Mouse (Mus musculus): ENCODE data around the gene Usf2.

The Usf2 gene

GRCm38 (mm10) chr7:30956756-30957366 lies at the start of gene Usf2:
Gene Usf2 (minus strand): TSS chr7:30956803.
- peak; percentile 50 to 75 for DNase-seq (ENCODE audit: low spot score in 2 of 2)

GRCm38 (mm10) chr7:31002650-31003049 lies 46.0 kb upstream of the Usf2 start:
- peak in 1 of 2 experiments; percentile 18 for DNase-seq (ENCODE audit: low spot score in 2 of 2)

DNA sequence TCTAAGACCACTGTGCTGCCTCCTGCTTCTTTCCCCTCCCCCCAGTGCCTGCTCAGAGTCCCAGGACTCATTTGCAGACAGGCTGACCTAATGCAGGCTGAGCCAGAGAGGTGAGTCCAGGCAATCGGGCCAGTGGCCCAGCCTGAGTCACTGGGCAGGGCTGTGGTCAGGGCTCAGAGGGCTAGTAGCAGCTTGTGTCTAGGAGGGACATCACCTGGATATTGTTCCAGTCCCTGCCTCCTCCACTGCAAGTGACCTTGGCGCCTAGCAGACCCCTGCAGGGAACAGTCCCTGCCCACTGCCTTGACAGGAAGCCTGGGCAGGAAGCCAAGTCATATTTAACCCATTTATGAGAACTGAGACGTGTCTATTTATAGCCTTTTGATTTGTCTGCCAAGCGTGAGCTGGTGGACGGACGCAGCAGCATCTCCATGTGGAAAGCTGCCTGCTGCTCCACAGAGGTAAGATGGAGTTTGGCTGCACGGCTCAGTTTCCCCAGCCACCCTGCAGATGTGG lies 44.0 kb upstream of the Usf2 start:
- DNase-seq (ENCODE audit: low spot score in 2 of 2), result peak; percentile 40 to 42

- DNase-seq (ENCODE audit: low spot score in 2 of 2), result no peak
Measured at GRCm38 (mm10) chr7:30996491-30996890, 39.9 kb upstream of the Usf2 start.

DNA sequence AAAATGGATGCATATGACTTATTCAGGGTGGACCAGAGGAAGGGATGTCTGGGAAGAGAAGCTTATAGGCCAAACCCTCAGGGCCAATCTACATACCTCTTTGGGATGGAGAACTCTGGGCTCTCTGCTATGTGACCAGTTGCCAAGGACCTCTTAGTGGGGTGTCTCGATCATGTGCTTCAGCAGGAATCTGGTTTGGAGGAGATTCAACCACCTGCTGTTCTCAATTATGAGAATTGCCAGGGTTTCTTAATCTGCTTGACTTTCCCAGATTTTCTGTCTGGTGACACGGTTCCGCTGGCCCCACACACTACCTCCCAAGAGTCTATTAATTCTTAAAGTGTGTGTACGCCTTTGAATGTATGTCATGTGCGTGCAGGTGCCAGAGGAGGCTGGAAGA lies 37.4 kb upstream of the Usf2 start:
- no peak for DNase-seq (ENCODE audit: low spot score in 2 of 2)

- DNase-seq (ENCODE audit: low spot score in 2 of 2), result no peak
Measured at GRCm38 (mm10) chr7:30992148-30992547, 35.5 kb upstream of the Usf2 start.

DNA sequence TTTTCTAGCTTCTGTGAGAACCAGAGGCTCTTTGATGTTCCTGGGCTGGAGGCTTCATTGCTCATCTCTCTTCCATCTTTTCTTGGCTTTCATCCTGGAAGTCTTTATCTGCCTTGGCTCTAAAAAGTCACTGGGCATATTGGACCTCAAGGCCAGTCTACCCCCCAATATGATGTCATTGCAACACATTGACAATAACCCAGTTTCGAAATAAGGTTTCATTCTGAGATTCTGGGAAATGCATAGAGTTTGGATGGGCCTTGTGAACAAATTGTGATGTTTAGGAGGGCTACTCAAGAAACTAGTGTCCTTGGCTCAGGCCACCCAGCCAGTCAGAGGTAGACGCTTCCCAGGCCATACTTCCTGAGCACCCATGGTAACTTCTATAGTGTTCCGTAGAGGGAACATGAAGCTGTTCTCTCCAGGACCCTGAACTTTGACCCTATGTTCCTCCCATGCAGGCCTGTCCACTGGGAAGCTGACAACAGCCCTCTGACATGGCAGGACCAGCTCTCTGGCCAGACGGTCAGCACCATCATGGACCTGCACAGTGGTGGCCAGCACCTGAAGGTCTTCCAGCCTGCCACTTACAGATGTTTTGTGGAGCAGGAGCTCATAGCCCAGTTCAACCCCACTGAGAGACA lies 32.0 kb upstream of the Usf2 start:
- DNase-seq (ENCODE audit: low spot score in 2 of 2), result no peak

DNA sequence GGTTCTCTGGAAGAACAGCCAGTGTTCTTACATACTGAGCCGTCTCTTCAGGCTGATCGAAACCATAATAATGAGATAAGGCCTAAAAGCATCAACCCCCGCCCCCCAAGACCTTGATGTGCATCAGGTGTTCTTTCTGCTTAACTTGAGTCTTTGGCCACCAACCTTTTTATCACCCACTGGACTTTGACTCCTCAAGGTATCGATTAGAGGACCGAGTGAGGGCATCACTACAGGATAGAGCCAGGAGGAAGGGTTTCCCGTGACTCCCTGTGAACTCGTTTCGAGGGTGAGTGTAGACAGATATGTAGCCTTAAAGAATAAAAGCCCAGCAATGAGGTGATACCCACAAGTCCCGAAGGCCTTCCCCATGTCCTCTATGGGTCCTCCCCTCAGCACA lies 28.8 kb upstream of the Usf2 start:
- DNase-seq (ENCODE audit: low spot score in 2 of 2), result no peak

DNA sequence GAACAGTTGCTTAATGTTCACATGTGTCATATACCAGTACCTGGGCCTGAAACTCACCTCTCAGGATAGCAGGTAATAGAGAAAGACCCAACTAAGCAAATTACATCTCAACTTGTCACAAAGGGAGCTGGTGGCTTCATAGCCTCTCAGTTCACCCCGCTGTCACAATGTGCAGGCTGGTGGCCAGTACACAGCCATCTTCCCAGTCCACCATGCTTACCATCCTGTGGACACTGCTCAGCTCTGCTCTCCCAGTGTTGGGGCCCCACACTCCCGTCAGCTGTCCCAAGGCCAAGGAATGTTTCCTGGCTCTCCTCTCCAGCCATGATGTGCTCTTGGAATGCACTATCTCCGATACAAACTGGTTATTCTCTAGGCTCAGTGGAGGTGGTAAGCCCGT lies 25.1 kb upstream of the Usf2 start:
- DNase-seq (ENCODE audit: low spot score in 2 of 2), result no peak

DNA sequence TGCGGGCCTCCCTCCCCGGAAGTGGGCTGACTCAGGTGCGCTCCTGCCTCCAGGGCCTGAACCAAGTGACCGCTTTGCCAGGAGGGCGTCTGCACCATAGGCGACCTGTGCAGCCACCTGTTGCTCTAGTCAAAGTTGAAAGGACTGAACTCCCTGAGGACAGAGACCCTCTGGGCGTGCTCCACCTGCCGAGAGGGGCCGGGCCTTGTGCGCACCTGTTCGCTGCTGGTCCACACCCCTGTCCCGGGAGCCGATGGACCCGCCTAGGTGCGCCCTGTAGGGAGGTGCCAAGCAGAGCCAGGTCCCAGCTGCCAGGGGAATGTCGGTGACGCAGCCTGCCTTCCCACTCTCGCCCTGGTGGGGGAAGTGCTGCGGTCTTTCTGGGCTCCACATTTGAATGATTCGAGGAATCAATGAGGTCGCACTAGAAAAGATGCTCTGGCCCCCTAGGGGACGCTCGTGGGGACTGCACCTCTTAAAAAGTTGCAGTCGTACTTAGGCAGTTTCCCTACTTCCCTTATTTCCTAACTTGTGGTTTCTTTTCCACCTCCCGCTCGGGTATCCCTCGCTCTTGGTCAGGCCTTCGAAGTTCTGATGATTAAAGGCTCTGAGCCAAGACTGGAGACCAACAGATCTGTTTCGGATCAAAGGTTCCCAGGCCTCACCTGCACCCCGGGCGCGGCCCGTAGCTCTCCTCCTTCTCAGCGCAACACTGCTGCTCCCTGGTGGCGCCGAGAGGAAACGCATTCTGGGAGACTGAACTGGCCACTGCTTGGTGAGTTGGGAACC lies 17.1 kb upstream of the Usf2 start, which contains the start of gene Fam187b:
Fam187b (plus strand) TSS at position 290 of the 789 bp plus-strand sequence.
- DNase-seq (ENCODE audit: low spot score in 2 of 2), result peak; percentile 86 to 90

DNA sequence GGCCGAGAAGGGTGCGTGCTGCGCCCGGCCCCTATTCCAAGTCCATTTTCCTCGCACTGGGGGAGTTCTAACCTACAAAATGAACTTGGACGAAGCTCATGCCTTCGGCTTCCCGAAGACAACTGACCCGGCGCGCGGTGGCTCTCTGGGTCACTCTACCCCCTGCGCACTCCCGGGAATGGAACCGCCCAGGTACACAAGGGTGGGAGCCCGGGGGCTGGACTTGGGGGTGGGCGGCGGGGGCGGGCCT lies 16.6 kb upstream of the Usf2 start, which contains the start of gene Lsr:
Lsr (minus strand) TSS at position 214 of the 250 bp plus-strand sequence.
- no peak for DNase-seq (ENCODE audit: low spot score in 2 of 2)

- no peak for DNase-seq (ENCODE audit: low spot score in 2 of 2)
Measured at GRCm38 (mm10) chr7:30972426-30973250, 16.0 kb upstream of the Usf2 start.

DNA sequence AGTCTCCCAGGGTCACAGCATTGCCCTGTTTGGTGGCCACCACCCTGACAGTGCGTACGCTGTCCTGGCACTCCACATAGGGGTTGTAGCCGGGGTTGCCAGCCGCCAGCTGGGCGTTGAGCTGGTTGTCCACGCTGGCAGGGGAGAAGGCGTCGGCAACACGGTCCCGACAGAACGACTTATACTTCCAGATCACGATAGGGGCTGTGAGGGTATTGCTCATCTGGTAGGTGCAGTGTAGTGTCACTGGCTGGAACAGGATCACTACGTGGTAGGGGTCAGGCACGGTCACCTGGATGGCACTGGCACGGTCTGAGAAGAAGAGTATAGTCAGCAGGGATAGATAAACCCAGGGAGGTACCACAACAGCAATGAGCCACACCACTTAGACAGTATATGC lies 15.3 kb upstream of the Usf2 start:
- DNase-seq (ENCODE audit: low spot score in 2 of 2), result no peak

DNA sequence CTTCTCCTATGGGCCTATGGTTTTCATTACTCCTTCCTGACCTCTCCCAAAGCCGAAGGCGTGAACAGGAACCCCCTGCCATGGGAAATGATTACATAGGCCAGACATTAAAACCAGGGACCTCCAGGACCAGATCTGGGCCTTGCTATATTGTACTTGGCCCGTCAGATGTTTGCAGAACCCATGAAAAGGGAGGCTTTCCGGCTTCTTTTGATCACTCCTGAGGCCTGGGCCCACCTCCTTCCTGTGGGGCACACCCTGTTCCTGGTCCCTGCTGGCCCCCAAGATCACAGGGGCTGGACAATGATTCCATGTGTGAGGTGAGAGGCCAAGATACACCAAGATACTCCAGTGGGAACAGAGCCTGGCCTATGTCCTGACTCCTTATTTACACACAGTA lies 12.6 kb upstream of the Usf2 start:
- no peak for DNase-seq (ENCODE audit: low spot score in 2 of 2)

- no peak for DNase-seq (ENCODE audit: low spot score in 2 of 2)
Measured at GRCm38 (mm10) chr7:30968611-30969010, 12.0 kb upstream of the Usf2 start.

- DNase-seq (ENCODE audit: low spot score in 2 of 2), result no peak
Measured at GRCm38 (mm10) chr7:30966657-30967056, 10.1 kb upstream of the Usf2 start.

- DNase-seq (ENCODE audit: low spot score in 2 of 2), result no peak
Measured at GRCm38 (mm10) chr7:30965677-30966076, 9.1 kb upstream of the Usf2 start.

DNA sequence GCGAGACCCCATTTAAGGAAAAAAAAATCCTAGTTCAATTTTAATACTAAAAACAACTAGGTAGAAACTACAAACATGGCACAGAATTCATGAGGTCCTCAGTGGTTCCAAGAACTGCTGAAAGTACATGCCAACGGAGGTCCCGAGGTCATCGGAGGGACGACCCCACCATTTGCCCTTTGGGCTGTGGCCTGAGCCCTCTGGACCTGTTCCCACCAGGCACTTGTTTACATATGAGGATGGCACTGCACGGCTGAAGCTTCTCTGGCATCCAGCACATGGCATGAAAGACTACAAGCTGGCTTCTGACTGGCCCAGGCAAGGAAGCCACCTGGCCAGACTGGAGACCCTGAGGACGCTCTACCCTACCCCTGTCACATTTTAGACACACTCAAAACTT lies 7.8 kb upstream of the Usf2 start:
- DNase-seq (ENCODE audit: low spot score in 2 of 2), result no peak

GRCm38 (mm10) chr7:30962862-30963261 lies 6.3 kb upstream of the Usf2 start:
- DNase-seq (ENCODE audit: low spot score in 2 of 2), result no peak

DNA sequence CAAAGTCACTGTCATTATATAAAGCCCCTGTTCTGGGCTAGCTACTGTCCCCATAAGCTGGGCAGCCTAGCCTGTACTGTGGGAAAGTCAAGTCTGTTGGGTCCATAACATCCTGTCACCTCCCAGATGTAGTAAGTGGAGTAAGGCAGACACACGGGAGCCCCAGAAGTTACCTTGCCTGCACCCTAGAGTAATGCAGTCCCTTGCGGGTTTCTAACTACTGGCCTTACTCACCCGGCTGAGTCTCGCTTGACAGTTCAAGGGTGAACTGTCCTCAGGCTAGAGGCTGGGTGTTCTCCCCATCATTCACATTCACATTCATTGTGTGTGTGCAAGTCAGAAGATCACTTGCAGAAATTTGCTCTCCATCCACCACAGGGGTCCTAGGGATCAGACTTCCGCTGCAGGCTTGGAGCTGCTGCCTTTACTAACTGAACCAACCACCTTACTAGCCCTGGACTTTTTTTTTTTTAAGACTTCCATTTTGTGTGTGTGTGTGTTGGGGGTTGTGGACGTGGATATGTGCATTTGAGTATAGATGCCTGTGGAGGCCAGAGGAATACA lies 3.3 kb upstream of the Usf2 start:
- DNase-seq (ENCODE audit: low spot score in 2 of 2), result no peak

- no peak for DNase-seq (ENCODE audit: low spot score in 2 of 2)
Measured at GRCm38 (mm10) chr7:30958866-30959487, 2.4 kb upstream of the Usf2 start.
